Mouse (Mus musculus): Measurements from ENCODE around the gene Zcchc8.
A peak's percentile ranks its signal among the peaks of the same experiment; 100 is the strongest.

Zcchc8 gene

GRCm38 (mm10) chr5:123683377-123684220 lies 37.3 kb downstream of the Zcchc8 start:
- peak; percentile 36 for DNase-seq (ENCODE audit: low spot score)

- no peak for DNase-seq (ENCODE audit: low spot score)
Measured at GRCm38 (mm10) chr5:123683043-123683376, 37.9 kb downstream of the Zcchc8 start.

GRCm38 (mm10) chr5:123682372-123682771 lies 38.5 kb downstream of the Zcchc8 start:
- no peak for DNase-seq (ENCODE audit: low spot score)

- no peak for DNase-seq (ENCODE audit: low spot score)
Measured at GRCm38 (mm10) chr5:123679546-123680263, 41.2 kb downstream of the Zcchc8 start.

GRCm38 (mm10) chr5:123679106-123679505 lies 41.8 kb downstream of the Zcchc8 start:
- DNase-seq (ENCODE audit: low spot score) = no peak

GRCm38 (mm10) chr5:123675717-123676116 lies 45.2 kb downstream of the Zcchc8 start:
- no peak for DNase-seq (ENCODE audit: low spot score)

GRCm38 (mm10) chr5:123675221-123675620 lies 45.7 kb downstream of the Zcchc8 start:
- DNase-seq (ENCODE audit: low spot score) = no peak

GRCm38 (mm10) chr5:123671473-123671820 lies 49.5 kb downstream of the Zcchc8 start:
- DNase-seq (ENCODE audit: low spot score) = no peak

- no peak for DNase-seq (ENCODE audit: low spot score)
Measured at GRCm38 (mm10) chr5:123670800-123671472, 50.0 kb downstream of the Zcchc8 start.

GRCm38 (mm10) chr5:123669991-123670799 lies 50.7 kb downstream of the Zcchc8 start:
- no peak for DNase-seq (ENCODE audit: low spot score)

GRCm38 (mm10) chr5:123667915-123668314 lies 53.0 kb downstream of the Zcchc8 start:
- no peak for DNase-seq (ENCODE audit: low spot score)

GRCm38 (mm10) chr5:123665956-123666355 lies 54.9 kb downstream of the Zcchc8 start:
- no peak for DNase-seq (ENCODE audit: low spot score)

GRCm38 (mm10) chr5:123664329-123664728 lies 56.6 kb downstream of the Zcchc8 start:
- DNase-seq (ENCODE audit: low spot score) = no peak

GRCm38 (mm10) chr5:123662059-123662458 lies 58.8 kb downstream of the Zcchc8 start:
- DNase-seq (ENCODE audit: low spot score) = no peak

- no peak for DNase-seq (ENCODE audit: low spot score)
Measured at GRCm38 (mm10) chr5:123661602-123662001, 59.3 kb downstream of the Zcchc8 start.

GRCm38 (mm10) chr5:123657651-123658050 lies 63.2 kb downstream of the Zcchc8 start:
- DNase-seq (ENCODE audit: low spot score) = no peak

GRCm38 (mm10) chr5:123654937-123655336 lies 66.0 kb downstream of the Zcchc8 start:
- no peak for DNase-seq (ENCODE audit: low spot score)

GRCm38 (mm10) chr5:123653287-123653801 lies 67.6 kb downstream of the Zcchc8 start:
- no peak for DNase-seq (ENCODE audit: low spot score)

- DNase-seq (ENCODE audit: low spot score) = no peak
Measured at GRCm38 (mm10) chr5:123650825-123651224, 70.1 kb downstream of the Zcchc8 start.

All from ovary, postnatal 10 days (tissue).